Mouse (Mus musculus): ENCODE data around the gene Ttll3. TPM values are rescaled to one million over a fixed set of nuclear protein-coding genes. Genes with fewer than 3 reads are reported as not detected.
A peak's percentile ranks its signal among the peaks of the same experiment; 100 is the strongest.

Gene Ttll3
- polyA plus RNA-seq, 1 experiment, result 13.5 TPM

GRCm38 (mm10) chr6:113416416-113416815 is 27.4 kb downstream of the Ttll3 start:
- peak; percentile 64 for DNase-seq (ENCODE audit: low read depth, low spot score)
- 33% methylated on average over 5 of the region's 5 CpGs for WGBS

- WGBS, result 8% methylated on average over 16 of the region's 16 CpGs
- DNase-seq (ENCODE audit: low read depth, low spot score), result no peak
These were observed 29.6 kb downstream of the Ttll3 start for GRCm38 (mm10) chr6:113418441-113419198.

GRCm38 (mm10) chr6:113419199-113419587 is 30.1 kb downstream of the Ttll3 start, which contains the start of gene Rpusd3:
TSS of gene Rpusd3 (minus strand) at chr6:113419340.
- DNase-seq (ENCODE audit: low read depth, low spot score), result peak; percentile 100
- under 1% methylated on average over 25 of the region's 25 CpGs for WGBS

GRCm38 (mm10) chr6:113423000-113423399 is 33.9 kb downstream of the Ttll3 start:
- 63% methylated on average over 4 of the region's 4 CpGs for WGBS

GRCm38 (mm10) chr6:113424187-113424586 is 35.1 kb downstream of the Ttll3 start:
- DNase-seq (ENCODE audit: low read depth, low spot score), result no peak
- WGBS, result 80% methylated on average over 7 of the region's 7 CpGs

More at GRCm38 (mm10) chr6:113423000-113423399, 33.9 kb downstream of the Ttll3 start:
- DNase-seq (ENCODE audit: low read depth, low spot score), result no peak

GRCm38 (mm10) chr6:113426696-113427095 is 37.6 kb downstream of the Ttll3 start:
- WGBS, result 87% methylated on average over 4 of the region's 4 CpGs
- no peak for DNase-seq (ENCODE audit: low read depth, low spot score)

GRCm38 (mm10) chr6:113427397-113427796 is 38.3 kb downstream of the Ttll3 start:
- WGBS, result 40% methylated on average over 3 of the region's 3 CpGs
- no peak for DNase-seq (ENCODE audit: low read depth, low spot score)

- DNase-seq (ENCODE audit: low read depth, low spot score), result no peak
- 89% methylated on average over 16 of the region's 16 CpGs for WGBS
These were observed 38.9 kb downstream of the Ttll3 start for GRCm38 (mm10) chr6:113428006-113428405.

GRCm38 (mm10) chr6:113429965-113430364 is 40.9 kb downstream of the Ttll3 start:
- WGBS, result 66% methylated on average over 3 of the region's 3 CpGs
- no peak for DNase-seq (ENCODE audit: low read depth, low spot score)

- peak; percentile 28 for DNase-seq (ENCODE audit: low read depth, low spot score)
- 30% methylated on average over 3 of the region's 3 CpGs for WGBS
These were observed 41.8 kb downstream of the Ttll3 start for GRCm38 (mm10) chr6:113430846-113431245.

- WGBS, result 63% methylated on average over 3 of the region's 3 CpGs
- DNase-seq (ENCODE audit: low read depth, low spot score), result no peak
These were observed 42.7 kb downstream of the Ttll3 start for GRCm38 (mm10) chr6:113431801-113432200.

GRCm38 (mm10) chr6:113433661-113434060 is 44.6 kb downstream of the Ttll3 start:
- WGBS, result 75% methylated on average over 3 of the region's 3 CpGs
- no peak for DNase-seq (ENCODE audit: low read depth, low spot score)

GRCm38 (mm10) chr6:113434691-113435090 is 45.6 kb downstream of the Ttll3 start:
- WGBS, result 24% methylated on average over 7 of the region's 7 CpGs
- DNase-seq (ENCODE audit: low read depth, low spot score), result peak; percentile 28

GRCm38 (mm10) chr6:113435664-113436205 is 46.7 kb downstream of the Ttll3 start, which contains the start of gene Cidec:
TSS of gene Cidec (minus strand) at chr6:113435760.
- DNase-seq (ENCODE audit: low read depth, low spot score), result no peak
- 81% methylated on average over 9 of the region's 9 CpGs for WGBS

- no peak for DNase-seq (ENCODE audit: low read depth, low spot score)
- WGBS, result 83% methylated on average over 12 of the region's 12 CpGs
These were observed 48.1 kb downstream of the Ttll3 start for GRCm38 (mm10) chr6:113437135-113437534.

GRCm38 (mm10) chr6:113438721-113439430 is 49.8 kb downstream of the Ttll3 start:
- DNase-seq (ENCODE audit: low read depth, low spot score), result peak; percentile 61
- WGBS, result 24% methylated on average over 12 of the region's 12 CpGs

- WGBS, result 92% methylated on average over 3 of the region's 3 CpGs
- DNase-seq (ENCODE audit: low read depth, low spot score), result no peak
These were observed 51.6 kb downstream of the Ttll3 start for GRCm38 (mm10) chr6:113440686-113441085.

GRCm38 (mm10) chr6:113441147-113441680 is 52.2 kb downstream of the Ttll3 start:
- peak; percentile 71 for DNase-seq (ENCODE audit: low read depth, low spot score)
- WGBS, result 50% methylated on average over 7 of the region's 7 CpGs

GRCm38 (mm10) chr6:113442087-113442441 is 53.0 kb downstream of the Ttll3 start:
- DNase-seq (ENCODE audit: low read depth, low spot score), result no peak
- 35% methylated on average over 9 of the region's 9 CpGs for WGBS

- peak; percentile 97 for DNase-seq (ENCODE audit: low read depth, low spot score)
- under 1% methylated on average over 45 of the region's 45 CpGs for WGBS
These were observed 53.5 kb downstream of the Ttll3 start, which contains the start of gene Jagn1 for GRCm38 (mm10) chr6:113442442-113443090. TSS of gene Jagn1 (plus strand) at chr6:113442569.

Measured in large intestine, adult 2 months (tissue).